Mouse (Mus musculus) cerebellum, adult 9-11 months (tissue): ENCODE results near the gene Twf2.
A peak's percentile ranks its signal among the peaks of the same experiment; 100 is the strongest.

Experiments used
- DNase-seq: peaks from one replicate; pipeline ENCODE4 v3.0.0; 2022

Twf2 gene

GRCm38 (mm10) chr9:106179964-106180363, 22.9 kb upstream of the Twf2 start:
- DNase-seq = no peak

GRCm38 (mm10) chr9:106182146-106182545, 20.8 kb upstream of the Twf2 start:
- no peak for DNase-seq

GRCm38 (mm10) chr9:106183996-106184395, 18.9 kb upstream of the Twf2 start:
- DNase-seq = no peak

- no peak for DNase-seq
These were observed 11.6 kb upstream of the Twf2 start for GRCm38 (mm10) chr9:106191355-106191754.

GRCm38 (mm10) chr9:106192024-106192423, 10.9 kb upstream of the Twf2 start:
- no peak for DNase-seq

GRCm38 (mm10) chr9:106192998-106193397, 9.9 kb upstream of the Twf2 start:
- no peak for DNase-seq

GRCm38 (mm10) chr9:106193930-106194807, 8.7 kb upstream of the Twf2 start:
- DNase-seq = peak; percentile 77

GRCm38 (mm10) chr9:106195693-106196092, 7.2 kb upstream of the Twf2 start:
- peak; percentile 90 for DNase-seq

- DNase-seq = no peak
These were observed 5.7 kb upstream of the Twf2 start for GRCm38 (mm10) chr9:106197081-106197713.

- peak; percentile 51 for DNase-seq
These were observed 5.2 kb upstream of the Twf2 start for GRCm38 (mm10) chr9:106197732-106198131.

- peak; percentile 64 for DNase-seq
These were observed 3.9 kb upstream of the Twf2 start for GRCm38 (mm10) chr9:106198962-106199458.

- DNase-seq = no peak
These were observed 3.2 kb upstream of the Twf2 start, which contains the start of gene Ppm1m for GRCm38 (mm10) chr9:106199535-106200272. Ppm1m (minus strand) TSS chr9:106199746.

- no peak for DNase-seq
These were observed 1.0 kb upstream of the Twf2 start for GRCm38 (mm10) chr9:106201895-106202294.

- DNase-seq = peak; percentile 86
These were observed 1.3 kb downstream of the Twf2 start for GRCm38 (mm10) chr9:106203990-106204851.

GRCm38 (mm10) chr9:106205713-106206290, 2.9 kb downstream of the Twf2 start:
- no peak for DNase-seq

GRCm38 (mm10) chr9:106206515-106206914, 3.6 kb downstream of the Twf2 start:
- DNase-seq = peak; percentile 29

GRCm38 (mm10) chr9:106208181-106208580, 5.3 kb downstream of the Twf2 start:
- DNase-seq = no peak

- DNase-seq = no peak
These were observed 7.0 kb downstream of the Twf2 start for GRCm38 (mm10) chr9:106209954-106210353.

GRCm38 (mm10) chr9:106210853-106211609, 8.1 kb downstream of the Twf2 start:
- DNase-seq = no peak

GRCm38 (mm10) chr9:106211680-106212593, 9.0 kb downstream of the Twf2 start:
- peak; percentile 85 for DNase-seq
